Mouse (Mus musculus) lung, postnatal 25 days (tissue): ENCODE results near the gene Mul1.
A peak's percentile ranks its signal among the peaks of the same experiment; 100 is the strongest.
"Not testable (repeated sequence)": the region's sequence is repeated elsewhere in the genome, so short reads cannot be mapped to it uniquely, and the experiment has no call there.

Experiments used
- DNase-seq: peaks from one replicate; pipeline ENCODE4 v3.0.0; 2022; ENCODE audit warnings: low spot score

Mul1 gene

DNA sequence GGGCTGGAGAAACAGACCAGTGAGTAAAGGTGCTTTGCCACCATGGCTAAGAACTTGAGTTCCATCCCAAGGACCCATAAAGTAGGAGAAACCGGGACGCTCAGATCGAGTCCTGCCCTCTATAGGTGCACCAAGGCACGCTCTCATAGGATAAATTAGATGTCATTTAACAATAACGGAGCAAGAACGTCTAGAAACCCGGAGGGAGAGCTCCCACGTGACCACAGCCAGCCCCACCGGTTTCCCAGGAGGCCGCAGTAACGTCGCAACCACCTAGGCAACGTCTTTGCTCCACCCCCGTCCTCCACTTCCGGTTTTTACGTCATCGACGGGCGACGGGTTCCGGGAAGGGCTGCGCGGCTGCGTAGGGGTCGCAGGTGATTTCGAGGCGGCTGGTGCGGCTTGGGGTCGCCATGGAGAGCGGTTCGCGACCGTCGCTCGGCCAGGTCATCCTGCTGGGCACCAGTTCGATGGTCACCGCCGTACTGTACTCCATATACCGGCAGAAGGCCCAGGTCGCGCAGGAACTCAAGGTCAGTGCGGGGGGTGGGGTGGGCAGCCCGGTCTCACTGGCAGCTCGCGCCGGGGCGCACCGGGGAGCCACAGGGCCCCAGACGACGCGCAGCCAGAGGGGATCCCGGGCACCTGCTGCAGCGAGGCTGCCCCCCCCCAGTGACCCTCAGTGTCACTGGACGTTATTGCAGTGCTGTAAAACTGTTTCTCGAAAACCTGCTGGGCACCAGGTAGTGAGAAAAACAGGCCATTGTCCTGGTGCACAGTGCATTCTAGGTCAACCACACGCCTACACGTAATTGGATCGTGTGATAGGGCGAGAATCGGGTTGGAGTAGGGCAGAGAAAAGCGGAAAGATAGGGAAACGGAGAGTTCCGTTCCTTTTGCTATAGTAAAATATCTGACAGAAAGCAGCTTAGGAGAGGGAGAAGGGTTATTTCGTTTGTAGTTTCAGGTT lies at the start of gene Mul1:
Mul1 (plus strand) TSS at position 325 of the 970 bp plus-strand sequence.
- peak; percentile 95 for DNase-seq

GRCm38 (mm10) chr4:138393703-138394102 lies 40.8 kb upstream of the Mul1 start:
- DNase-seq, result no peak

GRCm38 (mm10) chr4:138395087-138395970 lies 39.1 kb upstream of the Mul1 start:
- DNase-seq, result no peak

GRCm38 (mm10) chr4:138395971-138396645 lies 38.4 kb upstream of the Mul1 start, which contains the start of gene Fam43b:
TSS of gene Fam43b (minus strand) at chr4:138396528.
- DNase-seq, result no peak

DNA sequence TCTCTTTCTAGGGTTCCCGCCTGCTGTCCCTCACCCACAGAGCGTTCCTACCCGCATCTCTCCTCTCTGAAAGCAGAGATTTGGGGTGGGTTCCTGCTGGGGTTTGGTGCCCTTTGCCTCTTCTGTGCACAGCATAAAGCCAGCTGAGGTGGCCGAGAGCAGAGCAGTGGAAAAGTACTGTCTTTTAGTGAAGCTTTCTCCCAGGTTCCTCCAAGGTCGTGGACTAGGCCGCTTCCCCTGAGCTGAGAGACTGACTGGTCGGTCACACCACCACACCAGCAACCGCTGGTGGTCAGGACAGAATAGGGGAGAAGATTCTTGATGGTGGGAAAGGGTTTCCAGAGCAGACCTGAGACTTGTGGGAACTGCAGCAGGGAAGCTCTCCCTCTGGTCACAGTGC lies 37.8 kb upstream of the Mul1 start:
- DNase-seq, result no peak

GRCm38 (mm10) chr4:138404806-138405205 lies 29.7 kb upstream of the Mul1 start:
- peak; percentile 24 for DNase-seq

DNA sequence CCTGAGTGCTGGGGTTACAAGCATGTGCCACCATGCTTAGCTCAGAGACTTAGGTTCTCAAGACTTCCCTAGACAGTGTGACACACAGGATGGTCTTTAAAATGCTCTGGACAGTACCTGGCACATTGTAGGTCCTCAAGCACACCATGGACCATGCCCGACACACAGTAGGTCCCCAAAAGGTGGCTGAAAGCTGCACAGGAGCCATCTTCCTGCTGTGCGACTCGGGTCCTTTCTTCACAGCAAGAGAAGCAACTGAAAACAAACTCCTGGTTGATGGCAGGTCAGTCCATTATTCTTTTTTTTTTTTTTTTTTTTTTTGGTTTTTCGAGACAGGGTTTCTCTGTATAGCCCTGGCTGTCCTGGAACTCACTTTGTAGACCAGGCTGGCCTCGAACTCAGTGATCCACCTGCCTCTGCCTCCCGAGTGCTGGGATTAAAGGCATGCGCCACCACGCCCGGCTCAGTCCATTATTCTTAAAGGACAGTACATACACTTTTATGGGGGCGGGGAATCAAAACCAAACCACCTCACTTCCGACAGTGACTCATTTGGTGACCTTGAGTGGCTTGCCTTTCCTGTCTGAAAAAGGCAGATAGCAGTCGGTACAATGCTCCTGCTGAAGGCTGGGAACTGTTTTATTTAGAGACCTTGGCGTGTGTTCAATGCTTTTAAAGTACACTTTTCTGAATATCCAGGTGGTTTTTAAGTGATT lies 26.8 kb upstream of the Mul1 start:
- no peak for DNase-seq

DNA sequence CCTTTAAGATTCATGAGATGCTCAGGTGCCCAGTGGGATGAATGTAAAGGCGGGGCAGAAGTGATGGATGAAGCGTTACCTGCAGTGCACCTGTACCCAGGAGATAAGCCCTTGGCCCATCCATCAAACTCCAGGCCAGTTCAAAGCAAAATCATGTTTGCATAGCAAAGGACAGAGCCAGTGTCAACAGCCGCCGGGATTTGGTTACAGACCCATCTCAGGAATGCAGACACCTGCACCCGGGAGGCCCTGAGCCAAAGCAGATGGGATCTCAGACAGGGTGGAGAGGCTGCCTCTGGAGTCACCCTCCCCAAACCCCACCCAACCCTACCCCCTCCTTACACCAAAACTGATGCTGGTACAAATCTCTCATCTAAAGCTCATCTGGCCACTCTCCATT lies 23.5 kb upstream of the Mul1 start:
- no peak for DNase-seq

- DNase-seq, result no peak
Observed at GRCm38 (mm10) chr4:138411504-138412121, 22.9 kb upstream of the Mul1 start.

- no peak for DNase-seq
Observed at GRCm38 (mm10) chr4:138414725-138415124, 19.7 kb upstream of the Mul1 start.

DNA sequence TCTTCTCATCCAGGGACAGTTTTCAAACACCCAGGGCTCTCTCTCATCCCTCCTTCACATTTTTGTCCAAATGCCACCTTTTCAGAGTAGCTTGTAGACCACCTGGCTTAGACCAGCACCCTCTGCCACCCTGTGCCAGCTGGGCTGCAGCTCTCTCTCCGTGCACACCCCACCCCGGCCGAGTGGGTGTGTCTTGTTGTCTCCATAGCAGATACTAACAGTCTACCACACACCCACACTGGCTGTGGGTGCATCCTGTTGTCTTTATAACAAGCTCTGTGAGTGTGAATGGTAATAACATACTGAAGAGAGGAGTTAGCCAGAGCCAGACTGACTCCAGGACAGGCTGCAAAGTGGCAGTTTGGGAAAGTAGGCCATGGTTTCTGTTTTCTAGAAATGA lies 18.5 kb upstream of the Mul1 start:
- DNase-seq, result no peak

DNA sequence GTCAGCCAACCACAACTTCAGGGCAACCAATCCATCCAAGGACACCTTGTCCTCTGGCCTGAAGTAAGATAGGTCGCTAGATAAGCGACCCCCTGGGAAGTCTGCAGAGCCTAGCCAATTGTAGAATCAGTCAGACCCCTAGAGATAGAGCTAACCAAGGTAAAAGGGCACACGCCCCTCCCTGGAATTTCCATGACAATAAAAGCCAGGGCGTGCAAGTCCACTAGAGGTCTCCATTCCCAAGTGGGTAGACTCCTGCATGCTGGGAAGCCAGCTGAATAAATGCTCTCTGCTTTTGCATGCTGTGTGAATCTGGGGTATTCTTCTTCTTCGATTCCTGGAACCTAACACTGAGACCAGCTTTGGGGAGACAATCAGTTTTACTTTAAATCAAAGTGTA lies 18.1 kb upstream of the Mul1 start:
- no peak for DNase-seq

- DNase-seq, result no peak
Observed at GRCm38 (mm10) chr4:138417882-138418281, 16.6 kb upstream of the Mul1 start.

DNA sequence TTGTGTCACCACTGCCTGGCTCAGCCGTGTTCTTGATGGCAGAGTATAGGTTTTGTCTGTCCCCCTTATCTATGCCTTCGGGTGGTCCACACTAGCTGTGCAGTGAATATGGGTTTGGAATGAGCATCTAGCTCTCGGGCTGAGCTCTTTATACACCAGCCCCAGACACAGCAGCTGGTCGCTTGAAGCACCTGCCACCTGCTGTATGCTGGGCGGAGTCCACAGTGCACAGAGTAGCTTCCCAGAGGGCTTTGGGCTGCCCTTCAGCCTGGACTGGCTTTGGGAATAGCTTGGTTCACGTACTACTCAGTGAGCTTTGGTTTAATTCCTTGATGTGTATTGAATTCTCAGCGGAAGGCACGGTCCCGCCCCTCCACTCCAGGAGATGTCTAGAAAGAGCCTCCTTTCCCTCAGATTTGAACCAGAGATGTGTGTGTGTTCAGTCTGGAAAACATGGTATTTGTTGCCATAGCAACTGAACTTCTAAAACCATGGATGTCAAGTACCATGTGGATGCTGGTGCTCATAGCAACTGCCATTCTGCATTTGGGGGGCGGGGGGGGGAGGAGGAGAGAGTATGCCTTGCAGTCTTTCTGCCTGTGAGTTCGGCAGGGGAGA lies 16.0 kb upstream of the Mul1 start:
- DNase-seq, result no peak

- DNase-seq, result no peak
Observed at GRCm38 (mm10) chr4:138425028-138425427, 9.4 kb upstream of the Mul1 start.

DNA sequence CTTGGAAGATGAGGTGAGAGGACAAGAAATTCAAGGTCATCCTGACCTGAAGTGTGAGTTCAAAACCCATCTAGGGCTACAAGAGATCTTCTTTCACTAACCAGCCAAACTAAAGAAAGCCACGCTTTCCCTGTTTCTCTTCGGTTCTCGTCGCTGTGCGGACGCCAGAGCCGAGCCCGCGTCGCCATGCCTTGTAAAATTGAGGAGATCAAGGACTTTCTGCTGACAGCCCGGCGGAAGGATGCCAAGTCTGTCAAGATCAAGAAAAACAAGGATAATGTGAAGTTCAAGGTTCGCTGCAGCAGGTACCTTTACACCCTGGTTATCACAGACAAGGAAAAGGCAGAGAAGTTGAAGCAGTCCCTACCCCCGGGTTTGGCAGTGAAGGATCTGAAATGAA lies 8.9 kb upstream of the Mul1 start:
- DNase-seq, result not testable (repeated sequence)

GRCm38 (mm10) chr4:138426778-138427705 lies 7.4 kb upstream of the Mul1 start:
- DNase-seq, result peak; percentile 84

DNA sequence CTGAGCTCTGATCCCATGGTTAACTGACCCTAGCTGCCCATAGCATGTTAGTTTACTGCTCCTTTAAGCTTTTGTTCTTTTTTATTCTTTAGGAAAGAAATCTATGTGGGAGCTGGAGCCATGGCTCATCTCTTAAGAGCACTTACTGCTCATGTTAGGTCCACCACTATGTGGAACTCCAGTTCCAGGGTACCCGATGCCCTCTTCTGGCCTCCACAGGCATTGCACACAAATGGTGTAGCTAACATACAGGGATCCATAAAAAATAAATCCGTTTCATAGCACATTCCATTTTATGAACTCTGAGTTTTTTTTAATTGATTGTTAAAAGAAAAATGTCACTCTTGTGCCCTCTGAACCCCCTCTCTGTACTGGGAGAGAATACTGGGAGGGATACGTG lies 4.7 kb upstream of the Mul1 start:
- no peak for DNase-seq

DNA sequence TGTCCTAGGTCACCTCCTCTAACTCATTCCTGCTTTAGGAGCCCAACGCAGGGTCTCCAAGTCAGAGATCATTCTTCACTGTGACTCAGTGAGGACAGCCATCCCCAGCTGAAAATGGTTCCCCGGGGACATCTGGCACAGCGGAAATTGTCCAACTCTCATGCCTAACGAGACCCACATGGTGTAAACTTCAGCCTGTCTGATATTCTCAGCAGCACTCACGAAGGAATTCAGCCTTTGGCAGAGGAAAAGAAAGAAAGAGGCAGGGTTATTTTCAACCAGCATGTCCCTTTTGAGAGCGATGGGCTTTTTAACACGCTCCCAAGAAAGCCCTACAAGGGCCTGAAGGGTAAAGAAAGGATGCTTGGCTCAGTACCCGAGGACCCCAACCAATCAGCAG lies 3.1 kb upstream of the Mul1 start:
- peak; percentile 58 for DNase-seq
